Mouse (Mus musculus) left cerebral cortex, postnatal 36 days (tissue): ENCODE measurements around the gene Maz. TPM values are rescaled to one million over a fixed set of nuclear protein-coding genes. Genes with fewer than 3 reads are reported as not detected.

Experiments
- DNase-seq, 2 experiments: peaks; one replicate each; pipeline ENCODE4 v3.0.0; 2021 to 2022; ENCODE audit warnings: low spot score in 2 of 2, mixed read lengths in 1 of 2
- intact Hi-C: fragments of 180-260 bp; cut with DNase I; formaldehyde crosslinking; loops from one replicate; pipeline ENCODE4 v1.15.1; 2025
- microRNA-seq: library from miRNA; unstranded; fragments of <30 nt; microRNA quantifications from one replicate; pipeline ENCODE4 v1.2.0, GENCODE M21; 2022
- total RNA-seq, 2 experiments: library from RNA; stranded (reverse); gene quantifications; 2 replicates each; pipeline ENCODE4 v1.2.3; 2021

Maz gene
- total RNA-seq, 2 experiments from 2014 or later: 227 to 234 TPM

DNA sequence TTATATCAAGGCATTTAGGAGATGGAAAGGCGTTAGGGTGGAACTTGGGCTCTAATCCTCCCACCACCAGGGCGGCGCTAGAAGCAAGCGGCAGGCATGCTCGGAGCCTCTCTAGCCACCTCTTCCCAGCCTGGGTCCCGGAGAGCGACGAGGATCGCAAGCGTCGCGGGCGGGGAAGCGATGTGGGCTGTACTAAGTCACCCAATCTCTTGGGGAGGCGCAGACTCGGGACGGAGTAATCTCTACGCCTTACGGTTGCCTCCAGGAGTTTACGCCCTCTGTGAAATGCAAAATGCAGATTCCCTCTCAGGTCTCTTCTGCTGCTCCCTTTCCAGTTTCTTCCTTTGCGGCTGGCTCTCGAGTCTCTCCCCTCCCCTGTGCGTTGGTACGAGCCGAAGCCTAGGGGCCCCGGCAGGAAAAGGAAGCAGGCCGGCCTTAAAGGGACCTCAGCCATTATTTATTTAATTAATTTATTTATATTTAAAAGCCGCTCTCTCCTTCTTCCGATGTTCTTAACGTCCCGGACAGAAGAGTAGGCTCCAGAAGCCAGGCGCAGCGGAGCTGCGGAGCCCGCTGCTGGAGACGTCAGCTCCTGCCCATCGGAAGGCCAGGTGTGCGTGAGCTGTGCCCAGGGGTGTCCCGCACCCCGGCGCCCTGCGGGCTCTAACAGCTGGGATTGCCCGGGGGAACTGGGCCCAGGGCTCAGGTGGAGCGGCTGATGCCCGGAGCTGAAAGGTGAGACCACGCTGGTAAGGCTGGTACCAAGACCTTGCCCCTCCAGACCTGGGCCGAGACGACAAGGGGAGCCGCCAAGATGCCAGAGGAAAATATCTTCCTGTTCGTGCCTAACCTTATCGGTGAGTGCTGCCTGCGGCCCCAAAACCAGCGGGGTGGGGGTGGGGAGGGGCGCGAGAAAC, 50.6 kb downstream of the Maz start, which contains the start of gene Cdiptos:
Gene Cdiptos (minus strand): TSS at position 149 of the 917 bp plus-strand sequence.
- intact Hi-C loops: loop anchor here (2.0 to 5.0 kb wide), 3 partner anchors 25 to 126 kb away; partner anchors contain the start of genes Pagr1a, Pagr1b and Sez6l2
- peak; percentile 94 to 95 for DNase-seq

- DNase-seq: no peak
- intact Hi-C loops: loop anchor here (2.0 to 5.0 kb wide), 2 partner anchors 25 to 127 kb away; partner anchors contain the start of gene Sez6l2
These were observed 51.1 kb downstream of the Maz start, which contains the start of gene Cdipt for GRCm38 (mm10) chr7:126975893-126975949. Cdipt (plus strand) TSS chr7:126975914.

- intact Hi-C loops: loop anchor here (2.0 to 5.0 kb wide), 2 partner anchors 25 to 127 kb away; partner anchors contain the start of gene Sez6l2
- no peak for DNase-seq
These were observed 51.3 kb downstream of the Maz start for GRCm38 (mm10) chr7:126975493-126975892.

Small RNA genes lying within 50 kb of the gene (microRNA-seq; reads per million reads assigned to microRNA genes)
- not detected for gene Gm44343

Other genes with a start within 250 kb of the Maz start
- under 1 TPM; 0.54 to 0.68 TPM for gene Tbx6, start 245.6 kb downstream of the Maz start, total RNA-seq
- gene Ppp4c, start 234.5 kb downstream of the Maz start, total RNA-seq: 10 to 100 TPM; 47.5 to 49.9 TPM
- gene Fam57b, start 229.4 kb downstream of the Maz start, total RNA-seq: 10 to 100 TPM; 81.6 to 84.1 TPM
- not detected for gene 4930451I11Rik, start 195.4 kb downstream of the Maz start, total RNA-seq
- gene Doc2a, start 179.6 kb downstream of the Maz start, total RNA-seq: 10 to 100 TPM; 56.3 to 67.0 TPM
- 10 to 100 TPM; 31.1 to 33.8 TPM for gene Hirip3, start 165.1 kb downstream of the Maz start, total RNA-seq
- gene Ino80e, start 164.7 kb downstream of the Maz start, total RNA-seq: 10 to 100 TPM; 47.8 to 49.4 TPM
- gene Taok2, start 142.3 kb downstream of the Maz start, total RNA-seq: 100 to 1,000 TPM; 152 to 156 TPM
- gene Tmem219, start 104.1 kb downstream of the Maz start, total RNA-seq: 10 to 100 TPM; 22.4 to 25.3 TPM
- 100 to 1,000 TPM; 149 to 167 TPM for gene Kctd13, start 98.2 kb downstream of the Maz start, total RNA-seq
- 10 to 100 TPM; 47.2 to 53.0 TPM for gene Asphd1, start 77.5 kb downstream of the Maz start, total RNA-seq
- 100 to 1,000 TPM; 413 to 414 TPM for gene Sez6l2, start 76.5 kb downstream of the Maz start, total RNA-seq
- gene Cdipt, start 51.1 kb downstream of the Maz start, total RNA-seq: 100 to 1,000 TPM; 182 to 199 TPM
- not detected for gene Cdiptos, start 50.9 kb downstream of the Maz start, total RNA-seq
- 1 to 10 TPM; 6.8 to 8.6 TPM for gene Mvp, start 12.4 kb downstream of the Maz start, total RNA-seq
- under 1 TPM in 1 of 2 experiments, not detected in 1; 0.99 TPM for gene Pagr1b, start 10.6 kb downstream of the Maz start, total RNA-seq
- gene Pagr1a, start 9.7 kb downstream of the Maz start, total RNA-seq: 10 to 100 TPM; 25.4 to 28.8 TPM
- 10 to 100 TPM; 36.5 to 50.3 TPM for gene Gm42742, start 5.9 kb downstream of the Maz start, total RNA-seq
- gene Prrt2, start 5.8 kb downstream of the Maz start, total RNA-seq: 100 to 1,000 TPM; 213 to 222 TPM
- 1 to 10 TPM; 5.3 to 8.2 TPM for gene Kif22, start 15.4 kb upstream of the Maz start, total RNA-seq
- not detected for gene Zg16, start 60.3 kb upstream of the Maz start, total RNA-seq
- 1 to 10 TPM; 1.1 to 1.3 TPM for gene AI467606, start 64.3 kb upstream of the Maz start, total RNA-seq
- under 1 TPM in 1 of 2 experiments, not detected in 1; 0.63 TPM for gene Qprt, start 95.2 kb upstream of the Maz start, total RNA-seq
- gene Spn, start 110.8 kb upstream of the Maz start, total RNA-seq: under 1 TPM; 0.12 to 0.25 TPM
- 10 to 100 TPM; 81.4 to 89.5 TPM for gene Cd2bp2, start 169.0 kb upstream of the Maz start, total RNA-seq
- 100 to 1,000 TPM in 1 of 2 experiments, 10 to 100 TPM in 1; 90.8 to 101 TPM for gene Tbc1d10b, start 181.4 kb upstream of the Maz start, total RNA-seq
- 1 to 10 TPM; 1.7 to 3.9 TPM for gene Mylpf, start 181.9 kb upstream of the Maz start, total RNA-seq
- 10 to 100 TPM; 18.6 to 19.4 TPM for gene Zfp553, start 206.0 kb upstream of the Maz start, total RNA-seq
- gene Sept1, start 206.1 kb upstream of the Maz start, total RNA-seq: 1 to 10 TPM; 3.2 to 5.6 TPM
- gene Zfp771, start 217.2 kb upstream of the Maz start, total RNA-seq: 10 to 100 TPM; 61.0 to 61.4 TPM
- gene Dctpp1, start 233.7 kb upstream of the Maz start, total RNA-seq: 10 to 100 TPM; 21.8 to 30.7 TPM
- gene Sephs2, start 247.0 kb upstream of the Maz start, total RNA-seq: 10 to 100 TPM; 38.4 to 43.1 TPM